Mouse (Mus musculus): ENCODE measurements around the gene Wnt6.

- TF ChIP-seq CTCF (IDR thresholded peaks at IDR 0.05; ENCODE audit: borderline replicate concordance, extremely low read depth, insufficient read depth, insufficient read length) (no peak), POLR2A (IDR thresholded peaks at IDR 0.05; ENCODE audit: borderline replicate concordance, extremely low read depth, insufficient read depth, insufficient read length, poor library complexity, severe bottlenecking) (no peak)
Observed at GRCm38 (mm10) chr1:74770727-74771466, 795 bp upstream of the Wnt6 start.

Data from brain, embryonic 14.5 days (tissue).